10 mouse cellular contexts compared by ENCODE assay signal in the genomic region with DNA sequence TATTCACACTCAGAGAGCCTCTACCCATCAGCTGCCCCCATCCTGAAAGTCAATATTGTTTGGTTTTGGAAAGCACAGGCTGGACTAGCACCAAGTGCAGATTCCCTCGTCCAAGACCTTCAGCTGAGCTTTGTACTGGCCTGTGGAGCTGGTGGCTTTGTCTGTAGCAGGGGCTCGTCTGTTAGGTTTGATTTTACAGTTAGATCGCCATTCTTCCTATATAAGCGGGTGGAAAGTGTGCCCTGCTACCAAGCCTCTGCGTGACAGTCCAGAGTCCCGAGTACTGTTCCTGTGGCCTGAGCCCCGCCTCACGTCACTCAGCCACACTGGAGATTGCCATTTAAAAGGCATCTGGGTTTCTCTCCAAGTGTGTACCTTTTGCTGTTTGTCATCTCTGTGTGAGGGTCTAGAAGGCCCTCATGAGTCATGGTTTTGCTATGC.
DNase-seq lines count a peak whose midpoint lies in the region; ATAC-seq lines count a peak whose summit lies in the region.
"Had no signal": no experiment of that assay in that cellular context is flagged by ENCODE, and none has a peak within 500 bp of the region (broad histone marks: within the 10 kb centered on the region; RNA-seq: fewer than 3 reads in every experiment).

No protein-coding gene starts in this region.

- H3K27me3 ChIP-seq in lung, embryonic 16.5 days (ENCODE audit: control insufficient read depth, insufficient read depth, low read depth, low read length), result no peaks in the 10 kb centered on the region
- H3K27me3 ChIP-seq in hindbrain, embryonic 13.5 days, result no peaks in the 10 kb centered on the region
- H3K27me3 ChIP-seq in stomach, embryonic 14.5 days (ENCODE audit: control insufficient read depth, insufficient read depth, low read length), result no peaks in the 10 kb centered on the region
- H3K27me3 ChIP-seq: lung, embryonic 15.5 days had no signal

- H3K4me1 ChIP-seq in lung, embryonic 16.5 days (replicated peaks; ENCODE audit: control insufficient read depth, insufficient read depth, low read length), result 0 out of 2 replicates have a peak, but pooled peaks cover 3% of the 10 kb centered on the region
- 0 out of 2 replicates have a peak, but pooled peaks cover 3% of the 10 kb centered on the region for H3K4me1 ChIP-seq in hindbrain, embryonic 13.5 days (replicated peaks)
- H3K4me1 ChIP-seq in stomach, embryonic 14.5 days (ENCODE audit: control insufficient read depth, insufficient read depth, low read length), result no peaks in the 10 kb centered on the region

- WGBS in lung, embryonic 16.5 days, result 58% methylated on average over 8 of the region's 8 CpGs
- 56% methylated on average over 8 of the region's 8 CpGs for WGBS in hindbrain, embryonic 13.5 days
- 62% methylated on average over 8 of the region's 8 CpGs for WGBS in stomach, embryonic 14.5 days

- no peaks in the 10 kb centered on the region for H3K36me3 ChIP-seq in lung, embryonic 16.5 days (ENCODE audit: control insufficient read depth, insufficient read depth, low read length)
- no peaks in the 10 kb centered on the region for H3K36me3 ChIP-seq in hindbrain, embryonic 13.5 days
- H3K36me3 ChIP-seq in stomach, embryonic 14.5 days (ENCODE audit: control insufficient read depth, insufficient read depth, low read length), result no peaks in the 10 kb centered on the region
- H3K36me3 ChIP-seq: lung, embryonic 15.5 days had no signal

- no peaks in the 10 kb centered on the region for H3K9me3 ChIP-seq in lung, embryonic 16.5 days (ENCODE audit: control insufficient read depth, low read length)
- no peaks in the 10 kb centered on the region for H3K9me3 ChIP-seq in hindbrain, embryonic 13.5 days
- no peaks in the 10 kb centered on the region for H3K9me3 ChIP-seq in stomach, embryonic 14.5 days (ENCODE audit: control insufficient read depth, low read depth, low read length)
- H3K9me3 ChIP-seq: lung, embryonic 15.5 days had no signal

- ATAC-seq in lung, embryonic 16.5 days (ENCODE audit: low read depth), result peak; percentile 52; the same call in 1 of the 2 replicates
- ATAC-seq in hindbrain, embryonic 13.5 days (ENCODE audit: low FRiP score), result no peak
- ATAC-seq in stomach, embryonic 14.5 days (ENCODE audit: insufficient number of reproducible peaks, insufficient read depth, low FRiP score, low read depth), result 0 out of 2 replicates have a peak, but pooled peaks have one; percentile 48
- ATAC-seq in cerebellum, adult (ENCODE audit: insufficient number of reproducible peaks, low FRiP score, low TSS enrichment), result no peak

- H3K9ac ChIP-seq in lung, embryonic 16.5 days (ENCODE audit: low read length), result no peak overlapping the region
- H3K9ac ChIP-seq in hindbrain, embryonic 13.5 days, result no peak overlapping the region
- no peak overlapping the region for H3K9ac ChIP-seq in stomach, embryonic 14.5 days (replicated peaks; ENCODE audit: low read depth, low read length)
- H3K9ac ChIP-seq: lung, embryonic 15.5 days had no signal

- no peak overlapping the region for H3K4me2 ChIP-seq in lung, embryonic 16.5 days (ENCODE audit: low read depth, low read length)
- H3K4me2 ChIP-seq in hindbrain, embryonic 13.5 days, result no peak overlapping the region
- no peak overlapping the region for H3K4me2 ChIP-seq in stomach, embryonic 14.5 days (replicated peaks; ENCODE audit: low read depth, low read length)
- H3K4me2 ChIP-seq: lung, embryonic 15.5 days had no signal

- H3K4me3 ChIP-seq in lung, embryonic 16.5 days (ENCODE audit: low read length), result no peak overlapping the region
- H3K4me3 ChIP-seq in hindbrain, embryonic 13.5 days, result no peak overlapping the region
- H3K4me3 ChIP-seq in stomach, embryonic 14.5 days (ENCODE audit: low read depth, low read length), result no peak overlapping the region
- H3K4me3 ChIP-seq: lung, embryonic 15.5 days; myocyte had no signal

- peak; percentile 87 for DNase-seq in heart, adult 11 months
- DNase-seq in heart, postnatal 4 days, result no peak
- no peak for DNase-seq in lung, postnatal 36 days
- no peak for DNase-seq in adrenal gland, postnatal 14 days

- no peak overlapping the region for H3K27ac ChIP-seq in lung, embryonic 16.5 days (ENCODE audit: low read length)
- H3K27ac ChIP-seq in hindbrain, embryonic 13.5 days, result peak overlapping the region; percentile 30; the same call in 1 of the 2 replicates
- H3K27ac ChIP-seq in stomach, embryonic 14.5 days (ENCODE audit: low read length), result no peak overlapping the region
- H3K27ac ChIP-seq: lung, embryonic 15.5 days had no signal

Comparison
In these comparisons a context has a peak if more than half of its experiments do, and no peak if none do; other contexts are left out.
1. ATAC-seq: peak in lung, embryonic 16.5 days (single experiment) and stomach, embryonic 14.5 days (single experiment); none in hindbrain, embryonic 13.5 days (single experiment) and cerebellum, adult (single experiment).